Mouse (Mus musculus) CH12.LX (cell line): ENCODE measurements around the gene Pla2r1.

Source experiments
- BHLHE40 ChIP-seq: IDR thresholded peaks from 2 replicates; pipeline ENCODE4 v1.6.1; 2011; ENCODE audit warnings: mild to moderate bottlenecking, low read depth, low read length, improper control_type of control experiment
- CTCF ChIP-seq, 2 experiments: IDR thresholded peaks in 1 of 2; conservative IDR thresholded peaks in 1 of 2; 2 replicates each; pipeline ENCODE4 v1.5.1; 2011 to 2012; ENCODE audit warnings: low read depth in 2 of 2, low read length in 2 of 2, improper control_type of control experiment in 1 of 2, inconsistent platforms in 1 of 2, mild to moderate bottlenecking in 1 of 2, moderate library complexity in 1 of 2
- NELFE ChIP-seq: IDR thresholded peaks from 2 replicates; pipeline ENCODE4 v1.6.1; 2011; ENCODE audit warnings: low read depth, low read length, improper control_type of control experiment
- UBTF ChIP-seq: IDR thresholded peaks from 2 replicates; pipeline ENCODE4 v1.6.1; 2012; ENCODE audit warnings: low read depth, mild to moderate bottlenecking, inconsistent platforms, low read length, improper control_type of control experiment, moderate library complexity
- ZNF384 ChIP-seq: IDR thresholded peaks from 2 replicates; pipeline ENCODE4 v1.6.1; 2012; ENCODE audit warnings: low read depth, low read length, improper control_type of control experiment, inconsistent platforms

DNA sequence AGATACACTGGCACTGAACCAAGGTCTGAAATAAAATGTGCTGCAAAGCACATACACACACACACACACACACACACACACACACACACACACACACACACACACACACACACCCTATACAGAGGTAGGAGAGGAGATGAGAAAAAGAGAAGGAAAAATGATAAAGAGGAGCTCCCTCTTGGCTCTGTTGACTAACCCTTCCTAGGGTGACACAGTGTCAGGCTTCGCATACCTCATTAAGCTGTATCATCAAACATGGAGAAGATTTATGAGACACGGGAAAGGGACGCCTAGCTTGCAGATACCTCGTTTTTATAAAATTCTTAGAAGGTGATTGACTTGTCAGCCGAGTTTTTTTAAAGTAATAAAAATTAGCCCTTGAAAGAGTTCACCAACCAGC is 116.3 kb downstream of the Pla2r1 start:
- TF ChIP-seq CTCF (conservative IDR thresholded peaks at IDR 0.05 in 1 of 2, IDR thresholded peaks at IDR 0.05 in 1 of 2; ENCODE audit: low read depth in 2 of 2, low read length in 2 of 2), result no peak
- no peak for TF ChIP-seq BHLHE40
- TF ChIP-seq ZNF384, result no peak
- no peak for TF ChIP-seq NELFE
- TF ChIP-seq UBTF, result no peak
